Mouse (Mus musculus) liver, postnatal 0 days (tissue): Measurements from ENCODE around the gene B3galt1. TPM values are rescaled to one million over a fixed set of nuclear protein-coding genes. Genes with fewer than 3 reads are reported as not detected.

Experiments used
- ATAC-seq: fragments of 200-750 bp; cut with Nextera tagmentation; 2 replicates; pipeline ENCODE4 v1.8.0; 2017; ENCODE audit warnings: mild to moderate bottlenecking, moderate library complexity
- DNase-seq: peaks from one replicate; pipeline ENCODE4 v3.0.0-alpha.2; 2016
- H3K27ac ChIP-seq: fragments of 300-500 bp; sonication (generic); 2 replicates; pipeline ENCODE4 v1.5.1; 2014; ENCODE audit warnings: antibody characterized with exemption, moderate library complexity, mild to moderate bottlenecking, low read depth
- H3K27me3 ChIP-seq: fragments of 300-500 bp; sonication (generic); 2 replicates; pipeline ENCODE4 v1.6.1; 2014; ENCODE audit warnings: low read length, control low read depth, mixed read lengths; ENCODE audit not compliant: insufficient read depth
- H3K36me3 ChIP-seq: fragments of 300-500 bp; sonication (generic); replicated peaks from 2 replicates; pipeline ENCODE4 v1.6.1; 2014; ENCODE audit warnings: mild to moderate bottlenecking, control low read depth, low read length, moderate library complexity, mixed read lengths; ENCODE audit not compliant: insufficient read depth
- H3K4me1 ChIP-seq: fragments of 300-500 bp; sonication (generic); 2 replicates; pipeline ENCODE4 v1.6.1; 2014; ENCODE audit warnings: antibody characterized with exemption, mild to moderate bottlenecking, control low read depth; ENCODE audit not compliant: insufficient read depth
- H3K4me2 ChIP-seq: fragments of 300-500 bp; sonication (generic); 2 replicates; pipeline ENCODE4 v1.6.1; 2014; ENCODE audit warnings: low read depth, mild to moderate bottlenecking, low read length, moderate library complexity, mixed read lengths
- H3K4me3 ChIP-seq: fragments of 300-500 bp; sonication (generic); 2 replicates; pipeline ENCODE4 v1.5.1; 2014; ENCODE audit warnings: low read depth, low read length
- H3K9ac ChIP-seq: fragments of 300-500 bp; sonication (generic); replicated peaks from 2 replicates; pipeline ENCODE4 v1.6.1; 2014; ENCODE audit warnings: mild to moderate bottlenecking, moderate library complexity
- H3K9me3 ChIP-seq: fragments of 300-500 bp; sonication (generic); 2 replicates; pipeline ENCODE4 v1.6.1; 2016; ENCODE audit warnings: mild to moderate bottlenecking, control low read depth, low read length, mixed read lengths
- CTCF ChIP-seq: sonication (generic); IDR thresholded peaks from 2 replicates; pipeline ENCODE4 v1.5.1; 2016; ENCODE audit warnings: antibody characterized with exemption, low read depth
- EP300 ChIP-seq: IDR thresholded peaks from 2 replicates; pipeline ENCODE4 v1.6.1; 2016; ENCODE audit warnings: antibody characterized with exemption, low read depth, mild to moderate bottlenecking
- WGBS: fragments of 180-500 bp; shearing (Covaris S2); extraction: QIAGEN DNeasy Blood & Tissue Kit; methylation state at CpG from one replicate; pipeline ENCODE4 v1.1.7; 2014; ENCODE audit not compliant: insufficient replicate concordance; 5-methylcytosine and 5-hydroxymethylcytosine counted together
- polyA plus RNA-seq: library from polyadenylated mRNA; unstranded; fragments of >200 nt; fragmentation: Nextera tagmentation; extraction: Ambion mirVana; gene quantifications from 2 replicates; pipeline ENCODE4 v1.2.1, GENCODE M21; 2015

The B3galt1 gene
- polyA plus RNA-seq, 1 experiment from 2014 or later, result 2.4 TPM

GRCm38 (mm10) chr2:67971576-67971975 lies 405.9 kb downstream of the B3galt1 start:
- H3K4me3 ChIP-seq, result no peak overlapping the region
- TF ChIP-seq EP300, result no peak
- no peak for TF ChIP-seq CTCF
- no peaks in the 10 kb centered on the region for H3K9me3 ChIP-seq
- ATAC-seq (no peak), DNase-seq (no peak)
- H3K9ac ChIP-seq, result no peak overlapping the region
- H3K4me2 ChIP-seq, result no peak overlapping the region
- WGBS, result 70% methylated on average over 6 of the region's 6 CpGs
- no peak overlapping the region for H3K27ac ChIP-seq
- no peaks in the 10 kb centered on the region for H3K36me3 ChIP-seq
- no peaks in the 10 kb centered on the region for H3K4me1 ChIP-seq
- H3K27me3 ChIP-seq, result no peaks in the 10 kb centered on the region

GRCm38 (mm10) chr2:67975764-67976163 lies 410.1 kb downstream of the B3galt1 start:
- Histone ChIP-seq H3K9ac (no peak overlapping the region), H3K4me3 (no peak overlapping the region), H3K4me2 (no peak overlapping the region), H3K36me3 (no peaks in the 10 kb centered on the region), H3K27me3 (no peaks in the 10 kb centered on the region), H3K4me1 (no peaks in the 10 kb centered on the region), H3K27ac (no peak overlapping the region), H3K9me3 (no peaks in the 10 kb centered on the region)
- TF ChIP-seq EP300, result no peak
- no peak for TF ChIP-seq CTCF
- ATAC-seq, result peak; percentile 87
- DNase-seq, result no peak

- DNase-seq (no peak), ATAC-seq (no peak)
- no peaks in the 10 kb centered on the region for H3K36me3 ChIP-seq
- WGBS, result 79% methylated on average over 4 of the region's 4 CpGs
- H3K27ac ChIP-seq, result no peak overlapping the region
- no peaks in the 10 kb centered on the region for H3K27me3 ChIP-seq
- no peaks in the 10 kb centered on the region for H3K4me1 ChIP-seq
- H3K4me2 ChIP-seq, result no peak overlapping the region
- H3K9ac ChIP-seq, result no peak overlapping the region
- no peaks in the 10 kb centered on the region for H3K9me3 ChIP-seq
- no peak overlapping the region for H3K4me3 ChIP-seq
- no peak for TF ChIP-seq EP300
- TF ChIP-seq CTCF, result no peak
These were observed 410.8 kb downstream of the B3galt1 start for GRCm38 (mm10) chr2:67976488-67976887.

- Histone ChIP-seq H3K4me1 (no peaks in the 10 kb centered on the region), H3K36me3 (no peaks in the 10 kb centered on the region), H3K4me3 (no peak overlapping the region), H3K4me2 (no peak overlapping the region), H3K27me3 (no peaks in the 10 kb centered on the region), H3K9ac (no peak overlapping the region), H3K27ac (no peak overlapping the region), H3K9me3 (no peaks in the 10 kb centered on the region)
- no peak for DNase-seq
- 56% methylated on average over 6 of the region's 6 CpGs for WGBS
- no peak for TF ChIP-seq CTCF
- no peak for TF ChIP-seq EP300
- no peak for ATAC-seq
These were observed 412.1 kb downstream of the B3galt1 start for GRCm38 (mm10) chr2:67977620-67978262.

GRCm38 (mm10) chr2:67983563-67983962 lies 417.9 kb downstream of the B3galt1 start:
- Histone ChIP-seq H3K4me2 (no peak overlapping the region), H3K27me3 (no peaks in the 10 kb centered on the region), H3K9me3 (no peaks in the 10 kb centered on the region), H3K36me3 (no peaks in the 10 kb centered on the region), H3K9ac (no peak overlapping the region), H3K27ac (no peak overlapping the region), H3K4me1 (no peaks in the 10 kb centered on the region), H3K4me3 (no peak overlapping the region)
- DNase-seq (no peak), ATAC-seq (no peak)
- WGBS, result 71% methylated on average over 3 of the region's 3 CpGs
- TF ChIP-seq EP300 (no peak), CTCF (no peak)

- H3K27me3 ChIP-seq, result no peaks in the 10 kb centered on the region
- 63% methylated on average over 3 of the region's 3 CpGs for WGBS
- no peak for TF ChIP-seq EP300
- no peak for TF ChIP-seq CTCF
- H3K27ac ChIP-seq, result no peak overlapping the region; the same call in 1 of the 2 replicates
- no peak for DNase-seq
- H3K9ac ChIP-seq, result no peak overlapping the region
- no peaks in the 10 kb centered on the region for H3K9me3 ChIP-seq
- ATAC-seq, result peak; percentile 77
- H3K4me2 ChIP-seq, result no peak overlapping the region
- no peaks in the 10 kb centered on the region for H3K36me3 ChIP-seq
- no peaks in the 10 kb centered on the region for H3K4me1 ChIP-seq
- H3K4me3 ChIP-seq, result no peak overlapping the region
These were observed 419.5 kb downstream of the B3galt1 start for GRCm38 (mm10) chr2:67985133-67985532.

- no peak overlapping the region for H3K4me2 ChIP-seq
- DNase-seq (no peak), ATAC-seq (no peak)
- H3K27me3 ChIP-seq, result no peaks in the 10 kb centered on the region
- TF ChIP-seq CTCF (no peak), EP300 (no peak)
- H3K36me3 ChIP-seq, result no peaks in the 10 kb centered on the region
- no peaks in the 10 kb centered on the region for H3K9me3 ChIP-seq
- H3K9ac ChIP-seq, result no peak overlapping the region
- 84% methylated on average over 1 of the region's 1 CpGs for WGBS
- no peak overlapping the region for H3K27ac ChIP-seq
- H3K4me1 ChIP-seq, result no peaks in the 10 kb centered on the region
- H3K4me3 ChIP-seq, result no peak overlapping the region
These were observed 427.8 kb downstream of the B3galt1 start for GRCm38 (mm10) chr2:67993421-67993820.
